Mouse (Mus musculus): ENCODE results near the gene Defa17.
"Not testable (repeated sequence)": the region's sequence is repeated elsewhere in the genome, so short reads cannot be mapped to it uniquely, and the experiment has no call there.

The Defa17 gene

GRCm38 (mm10) chr8:21655480-21655879, at the start of gene Defa17:
TSS of gene Defa17 (plus strand) at chr8:21655780.
- DNase-seq (ENCODE audit: low spot score) = not testable (repeated sequence)

GRCm38 (mm10) chr8:21617883-21618282, 37.7 kb upstream of the Defa17 start, which contains the start of gene Defa26:
TSS of gene Defa26 (plus strand) at chr8:21618183.
- not testable (repeated sequence) for DNase-seq (ENCODE audit: low spot score)

GRCm38 (mm10) chr8:21665497-21665896, 9.9 kb downstream of the Defa17 start, which contains the start of gene Defa34:
TSS of gene Defa34 (plus strand) at chr8:21665797.
- not testable (repeated sequence) for DNase-seq (ENCODE audit: low spot score)

GRCm38 (mm10) chr8:21703545-21703944, 48.0 kb downstream of the Defa17 start, which contains the start of gene AY761184:
TSS of gene AY761184 (minus strand) at chr8:21703645.
- not testable (repeated sequence) for DNase-seq (ENCODE audit: low spot score)

All from adipocyte (in vitro differentiated cells).